Mouse (Mus musculus) monocyte, adult 5-6 weeks (primary cell): Measurements from ENCODE around the gene Dcbld1. TPM values are rescaled to one million over a fixed set of nuclear protein-coding genes. Genes with fewer than 3 reads are reported as not detected.

Source experiments
- ATAC-seq: fragments of 153-309, 156-312 bp; replicated peaks from 2 replicates; pipeline ENCODE4 v1.8.0; 2017; ENCODE audit warnings: mild to moderate bottlenecking; ENCODE audit not compliant: low TSS enrichment, insufficient number of reproducible peaks, severe bottlenecking, poor library complexity, low FRiP score
- total RNA-seq: library from RNA; stranded (forward); fragments of 200-1000, 200-491, 200-594 nt; gene quantifications from 3 replicates; pipeline ENCODE4 v1.2.3, GENCODE M21; 2017

Dcbld1 gene
- 0.19 to 0.32 TPM in 2 of 3 replicates, not detected in the other for total RNA-seq

DNA sequence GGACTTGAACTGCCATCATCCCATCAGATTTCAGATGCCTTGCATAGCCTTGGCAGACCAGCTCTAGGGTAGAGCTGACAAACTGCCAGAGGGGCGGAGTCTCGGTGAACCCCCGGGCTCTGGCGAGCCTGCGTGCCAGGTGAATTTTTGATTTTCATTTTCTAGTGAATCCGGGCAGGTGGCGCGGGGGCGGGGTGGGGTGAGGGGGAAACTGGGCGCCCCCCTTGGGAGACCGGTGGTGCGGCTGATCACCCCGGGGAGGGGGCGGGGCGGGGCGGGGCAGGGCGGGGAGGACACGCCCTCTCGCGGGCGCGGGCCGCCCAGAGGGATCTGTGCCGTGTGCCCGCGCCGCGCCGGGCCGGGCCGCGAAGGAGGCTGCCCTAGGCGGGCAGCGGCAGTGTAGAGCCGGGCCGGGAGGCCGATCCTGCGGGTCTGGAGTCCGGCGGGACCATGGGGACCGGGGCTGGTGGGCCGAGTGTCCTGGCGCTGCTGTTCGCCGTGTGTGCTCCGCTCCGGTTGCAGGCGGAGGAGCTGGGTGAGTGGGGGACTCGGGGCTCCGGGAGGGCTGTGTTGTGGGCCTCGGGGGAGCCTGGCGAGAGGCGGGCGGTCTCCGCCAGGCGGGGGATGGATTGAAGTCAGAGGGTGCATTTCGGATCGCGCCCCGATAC, at the start of gene Dcbld1:
Gene Dcbld1 (plus strand): TSS at position 319 of the 668 bp plus-strand sequence.
- no peak for ATAC-seq

DNA sequence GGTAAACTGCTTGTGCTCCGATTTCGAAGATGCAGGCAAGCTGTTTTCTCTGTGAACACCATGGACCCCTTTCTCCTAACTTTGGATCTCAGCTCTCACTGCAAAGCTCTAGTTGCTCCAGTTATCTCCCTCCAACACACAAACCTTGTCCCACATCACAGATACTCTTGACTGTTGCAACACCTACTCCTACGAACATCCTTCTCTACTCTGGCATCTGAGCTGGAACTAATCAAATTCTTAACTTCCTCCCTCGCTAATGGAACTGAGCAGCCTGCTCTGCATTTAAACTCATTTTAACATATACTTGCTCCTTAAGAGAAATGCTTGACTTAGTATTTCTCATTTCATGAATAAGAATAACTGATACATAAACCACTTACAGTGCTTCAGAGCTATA, 47.5 kb upstream of the Dcbld1 start:
- no peak for ATAC-seq

DNA sequence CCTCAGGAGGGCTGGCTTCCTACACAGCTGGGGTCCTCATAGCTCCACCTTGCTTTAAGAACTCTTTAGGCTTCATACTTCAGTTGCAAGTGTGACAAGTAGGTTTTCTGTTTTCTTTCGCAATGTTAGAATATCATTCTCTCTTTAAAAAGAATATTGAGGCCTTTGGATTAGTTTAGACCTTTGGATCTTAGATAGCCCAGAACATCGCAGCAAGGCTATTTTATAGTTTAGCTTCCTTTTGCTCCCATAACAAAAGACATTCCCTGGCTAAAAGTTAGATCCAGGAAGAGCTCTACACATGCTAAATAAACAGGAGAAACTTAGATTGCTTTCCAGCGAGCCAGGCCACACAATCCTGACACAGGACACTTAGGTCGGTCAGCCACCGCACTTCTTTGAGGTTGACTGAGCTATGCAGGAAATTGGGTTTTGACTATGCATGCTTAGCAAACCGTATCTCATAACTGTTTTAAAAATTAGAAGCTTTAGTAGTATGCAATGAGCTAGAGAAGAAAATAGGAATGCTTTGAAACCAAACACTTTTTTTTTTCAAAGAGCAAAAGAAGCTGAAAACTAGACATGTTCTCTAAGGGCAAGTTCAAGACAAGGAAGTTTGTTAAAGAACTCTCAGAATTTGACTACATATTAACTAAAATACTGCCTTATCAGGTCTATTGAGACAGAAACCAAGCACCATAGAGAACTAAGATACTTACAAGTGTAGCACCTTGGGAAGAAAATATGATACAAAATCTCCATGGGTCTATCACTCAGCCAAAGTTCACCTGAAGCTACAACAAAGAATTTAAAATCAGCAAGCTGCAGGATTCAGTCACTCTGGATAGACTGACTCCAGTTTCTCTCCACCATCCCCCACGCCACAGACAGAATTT, 38.2 kb upstream of the Dcbld1 start, which contains the start of gene Ros1:
Gene Ros1 (minus strand): TSS at position 288 of the 896 bp plus-strand sequence.
- ATAC-seq = no peak

DNA sequence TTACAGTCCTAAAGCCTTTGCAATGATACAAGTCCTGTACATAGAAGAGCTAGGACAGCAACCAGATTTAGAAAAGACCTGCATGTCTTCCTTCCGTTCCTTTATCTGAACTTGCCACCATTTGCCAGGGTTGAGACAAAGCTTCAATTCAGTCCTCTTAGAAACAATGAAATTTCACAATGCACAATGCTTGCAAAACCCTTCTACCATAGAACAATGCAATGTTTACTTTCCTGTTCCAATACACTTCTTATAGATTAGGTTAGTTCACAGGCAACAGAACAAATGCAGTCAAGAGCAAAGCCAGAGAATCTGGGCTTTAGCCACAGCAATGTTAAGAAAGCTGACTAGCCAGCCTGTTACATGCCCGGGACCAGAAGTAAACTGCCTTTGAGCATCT, 29.4 kb upstream of the Dcbld1 start:
- no peak for ATAC-seq

DNA sequence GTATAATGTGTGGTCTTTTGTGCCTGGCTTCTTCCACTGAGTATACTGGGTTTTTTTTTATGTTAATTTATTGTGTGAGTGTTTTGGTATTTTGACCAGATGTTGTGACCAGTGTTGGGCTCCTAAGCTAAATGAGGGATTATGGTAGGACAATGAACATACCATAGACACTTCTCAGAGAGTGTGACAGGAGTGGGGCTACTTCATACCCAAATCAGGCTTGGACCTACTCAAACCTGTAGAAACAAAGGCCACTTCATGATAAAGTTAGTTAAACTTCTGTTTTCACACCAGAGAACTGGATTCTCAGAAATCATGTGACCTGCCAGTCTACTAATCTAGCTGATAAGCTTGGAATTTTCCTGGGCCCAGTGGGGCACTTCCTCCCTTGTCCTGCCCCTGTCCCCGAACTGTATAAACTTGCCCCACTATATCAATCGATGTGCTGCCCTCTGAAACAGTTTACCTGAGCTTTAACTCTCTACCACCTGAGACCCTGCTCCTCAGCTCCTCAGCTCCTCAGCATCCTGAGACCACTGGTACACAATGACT, 18.1 kb upstream of the Dcbld1 start:
- ATAC-seq = no peak

DNA sequence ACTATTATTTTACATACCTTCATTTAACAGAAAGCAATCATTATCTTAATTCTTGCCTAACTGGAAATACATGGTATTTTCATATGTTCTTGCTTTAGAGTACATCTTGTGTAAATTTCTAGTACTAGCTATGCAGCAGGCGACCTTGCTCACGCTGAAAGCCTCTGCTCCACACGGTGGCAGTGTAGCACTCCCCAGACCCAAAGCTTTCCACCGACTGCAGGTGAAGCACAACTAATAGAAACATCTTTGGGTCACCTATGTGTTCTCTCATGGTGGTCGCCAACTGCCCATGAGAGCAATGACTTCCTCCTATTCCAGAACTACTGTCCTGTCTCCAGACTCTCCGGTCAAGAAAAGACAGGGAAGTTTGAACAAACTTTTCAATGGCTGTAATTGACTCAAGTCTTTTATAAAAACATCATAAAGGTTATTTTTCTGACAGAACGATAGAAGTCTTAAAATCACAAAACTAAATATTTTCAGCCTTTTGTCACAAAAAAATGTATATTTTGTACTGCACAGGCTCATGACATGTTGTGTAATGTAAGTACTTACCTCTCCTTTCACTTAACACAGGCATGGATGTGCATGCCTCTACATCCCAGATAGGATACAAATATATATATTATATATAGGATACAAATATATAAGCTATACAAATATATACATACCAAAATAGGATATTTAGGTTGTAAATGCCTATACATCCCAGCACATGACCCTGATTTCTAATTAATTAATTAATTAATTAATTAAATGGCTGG, 16.4 kb upstream of the Dcbld1 start:
- no peak for ATAC-seq

DNA sequence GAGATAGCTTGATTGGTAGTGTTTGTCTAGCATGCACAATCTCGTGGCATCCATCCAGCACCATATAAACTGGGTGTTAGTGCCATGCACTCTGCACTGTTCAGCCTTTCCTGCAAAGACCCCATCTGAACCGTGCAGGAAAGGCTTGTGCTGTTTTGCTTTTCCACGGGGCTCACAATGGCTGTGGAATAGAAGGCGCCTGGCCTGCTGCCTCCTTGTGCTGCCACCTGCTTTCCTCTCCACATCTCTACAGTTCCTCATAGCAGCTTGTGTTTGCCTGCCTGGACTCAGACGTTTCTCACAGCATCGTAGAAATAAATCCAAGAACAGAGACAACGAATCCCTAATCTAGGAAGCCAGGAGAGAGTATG, 15.9 kb upstream of the Dcbld1 start:
- ATAC-seq = no peak

DNA sequence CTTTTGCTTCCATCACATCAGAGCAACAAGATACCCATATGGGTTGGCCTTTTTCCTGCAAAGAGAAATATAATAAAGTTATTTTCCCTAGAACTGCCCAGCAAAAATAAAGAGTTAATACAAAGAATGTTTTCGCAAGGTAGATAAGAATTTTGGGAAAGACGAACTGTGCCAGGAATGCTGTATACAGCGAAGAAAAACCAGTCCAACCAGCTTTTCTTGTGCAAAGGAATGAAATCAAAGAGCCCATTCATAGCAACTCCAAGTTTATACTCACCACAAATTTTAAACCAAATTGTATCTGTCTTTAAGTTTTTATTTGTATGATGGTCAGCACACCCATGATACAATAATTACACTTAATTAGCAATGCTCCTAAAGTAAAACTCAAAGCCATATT, 13.8 kb upstream of the Dcbld1 start:
- no peak for ATAC-seq

DNA sequence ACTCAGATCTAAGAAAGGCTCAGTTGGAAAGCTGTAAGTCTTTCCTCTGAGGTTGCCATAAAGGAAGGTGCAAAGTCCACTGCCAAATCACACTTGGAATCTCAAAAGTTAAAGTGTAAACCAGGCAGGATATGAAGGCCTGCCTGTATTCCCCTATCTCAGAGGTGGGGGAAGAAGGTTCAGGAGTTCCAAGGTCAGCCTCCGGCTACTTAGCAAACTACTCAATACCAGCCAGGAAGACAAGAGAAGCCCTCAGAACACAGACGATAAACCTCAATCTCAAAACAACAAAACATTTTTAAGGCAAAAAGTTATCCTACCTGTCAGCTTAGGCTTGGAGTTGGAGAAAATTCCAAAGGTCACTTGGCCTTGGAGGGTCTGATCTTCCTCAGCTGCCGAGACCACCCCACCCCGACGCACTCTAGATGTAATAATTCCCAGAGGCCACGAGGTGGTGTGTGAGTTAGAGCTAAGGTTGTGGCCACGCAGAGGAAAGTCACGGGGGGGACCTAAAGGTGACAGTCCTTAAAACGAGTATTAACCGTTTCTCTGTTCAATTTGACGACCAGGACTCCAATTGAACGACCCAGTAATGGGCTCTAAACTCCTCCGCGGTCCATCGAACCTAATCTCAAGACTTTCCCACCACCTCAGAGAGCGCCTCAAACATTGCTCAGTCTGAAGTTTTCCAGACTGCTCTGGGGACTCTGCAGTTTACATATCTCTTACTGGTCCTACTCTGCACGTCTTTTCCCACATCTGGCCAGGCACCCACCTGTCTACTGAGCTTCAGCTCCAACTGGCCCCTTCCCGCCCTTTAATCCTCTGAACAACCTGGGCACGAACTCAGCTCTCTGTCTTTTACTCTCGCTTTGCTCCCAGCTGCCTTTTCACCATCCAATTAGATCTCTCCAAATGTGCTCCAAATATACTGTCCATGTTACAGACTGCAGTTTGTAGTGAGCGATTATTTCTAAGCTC, 933 bp upstream of the Dcbld1 start:
- no peak for ATAC-seq

DNA sequence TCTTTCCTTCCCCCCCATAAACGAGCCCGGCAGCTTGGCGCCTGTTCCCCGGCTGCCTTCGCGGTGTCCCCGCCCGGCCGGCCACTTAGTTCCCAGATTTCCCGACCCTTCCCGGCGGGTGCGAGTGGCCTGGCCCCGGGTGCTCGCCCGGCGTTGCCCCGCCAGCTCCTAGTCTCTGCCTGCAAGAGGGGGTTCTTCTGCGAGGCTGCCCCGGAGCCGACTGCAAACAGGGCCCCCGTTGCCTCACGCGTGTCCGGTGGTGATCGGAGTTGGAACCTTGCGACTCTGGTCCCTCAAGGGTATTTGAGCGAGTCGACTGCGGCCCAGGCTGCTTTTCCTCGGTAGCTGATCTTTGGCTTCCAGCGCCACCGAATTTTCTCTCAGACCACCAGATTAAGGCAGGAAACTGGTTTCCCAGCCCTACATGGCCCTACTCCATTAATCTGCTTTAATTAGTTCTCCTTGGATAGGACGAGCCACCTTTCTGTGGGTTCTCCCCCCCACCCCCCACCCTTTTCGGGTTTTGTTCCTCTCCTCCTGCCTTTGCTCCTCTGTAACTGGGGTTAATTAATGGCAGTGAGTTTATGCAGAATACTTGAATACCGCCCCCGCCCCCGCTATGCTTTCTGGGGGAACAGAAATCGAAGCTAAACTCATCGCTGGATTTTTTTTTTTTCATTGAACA, 692 bp downstream of the Dcbld1 start:
- ATAC-seq = no peak

DNA sequence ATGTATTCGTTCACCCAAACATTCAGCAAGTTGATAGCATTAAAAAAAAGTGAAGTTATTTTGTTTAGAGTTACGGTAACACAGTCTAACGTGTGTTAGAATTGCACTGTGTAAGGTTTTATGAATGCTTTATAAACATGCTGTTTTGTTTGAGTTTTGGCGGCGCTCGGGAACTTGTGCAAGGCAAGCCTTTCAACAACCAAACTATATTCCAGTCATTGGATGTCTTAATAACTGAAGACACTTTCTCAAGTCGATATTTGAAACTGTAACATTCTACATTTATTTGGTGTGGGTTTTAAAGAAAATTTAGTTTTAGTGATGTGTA, 1.2 kb downstream of the Dcbld1 start:
- ATAC-seq = no peak

DNA sequence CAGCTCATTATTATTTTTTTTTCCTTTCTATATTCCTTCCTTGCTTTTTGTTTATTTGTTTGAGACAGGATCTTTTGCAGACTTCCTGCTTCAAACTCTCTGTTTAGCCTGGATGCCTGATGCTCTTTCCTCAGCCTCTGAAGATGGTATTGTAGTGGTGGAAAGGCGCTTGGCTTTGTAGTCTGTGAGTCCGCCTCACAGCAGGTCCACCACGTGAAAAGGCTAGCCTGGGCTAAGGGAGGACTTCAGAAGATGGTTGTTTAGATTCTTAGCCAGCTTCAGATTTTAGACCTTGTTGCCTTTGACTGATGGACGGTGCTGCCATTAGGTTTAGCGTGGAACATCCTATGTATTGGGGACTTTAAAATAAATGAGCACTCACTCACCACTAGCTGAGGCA, 2.0 kb downstream of the Dcbld1 start:
- no peak for ATAC-seq

DNA sequence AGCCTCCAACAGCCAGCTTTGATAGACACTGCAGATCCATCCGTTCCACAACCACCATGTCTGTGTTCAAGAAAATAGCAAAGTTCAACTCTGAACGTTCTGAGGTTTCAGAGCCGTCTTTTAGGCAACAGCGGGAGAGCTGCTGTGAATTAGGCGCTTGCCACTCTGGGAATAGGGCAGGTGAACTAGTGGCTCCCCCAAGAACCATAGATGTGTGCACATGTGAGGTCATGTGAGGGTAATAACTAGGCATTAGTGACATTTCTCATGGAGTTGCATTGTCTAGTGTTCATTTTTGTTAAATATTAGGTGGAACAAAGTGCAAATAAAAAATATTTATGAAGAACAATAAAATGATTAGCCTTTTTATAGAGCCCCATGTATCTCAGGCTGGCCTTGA, 8.6 kb downstream of the Dcbld1 start:
- no peak for ATAC-seq

DNA sequence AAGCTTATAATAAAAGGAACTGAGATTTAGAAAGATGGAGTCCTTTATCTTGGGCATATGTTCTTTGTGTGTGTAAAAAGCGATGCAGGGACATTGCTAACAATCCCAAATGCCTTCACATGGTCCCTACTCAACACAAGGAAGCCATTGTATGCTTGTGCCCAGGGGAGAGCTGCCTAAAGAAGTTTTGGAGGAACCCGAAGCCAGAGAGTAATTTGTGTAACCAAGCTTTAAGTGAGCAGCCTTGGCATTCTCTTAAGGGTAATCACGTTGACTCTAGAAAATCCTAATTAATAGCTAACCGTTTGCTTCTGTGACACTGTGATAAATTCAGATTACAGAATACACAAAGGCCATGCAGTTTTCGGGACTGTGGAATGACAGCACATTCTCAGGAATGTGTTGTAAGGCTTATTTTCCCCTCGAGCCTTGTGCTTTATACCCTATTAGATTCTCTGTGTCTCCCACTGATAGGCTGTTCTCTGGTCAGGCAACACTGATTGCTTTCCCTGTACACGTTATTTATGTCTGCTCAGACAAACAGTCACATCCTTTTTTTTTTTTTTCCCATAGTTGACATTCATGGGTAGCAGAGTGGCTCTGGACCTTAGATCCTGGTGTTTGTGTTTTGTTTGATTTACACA, 9.4 kb downstream of the Dcbld1 start:
- ATAC-seq = no peak

DNA sequence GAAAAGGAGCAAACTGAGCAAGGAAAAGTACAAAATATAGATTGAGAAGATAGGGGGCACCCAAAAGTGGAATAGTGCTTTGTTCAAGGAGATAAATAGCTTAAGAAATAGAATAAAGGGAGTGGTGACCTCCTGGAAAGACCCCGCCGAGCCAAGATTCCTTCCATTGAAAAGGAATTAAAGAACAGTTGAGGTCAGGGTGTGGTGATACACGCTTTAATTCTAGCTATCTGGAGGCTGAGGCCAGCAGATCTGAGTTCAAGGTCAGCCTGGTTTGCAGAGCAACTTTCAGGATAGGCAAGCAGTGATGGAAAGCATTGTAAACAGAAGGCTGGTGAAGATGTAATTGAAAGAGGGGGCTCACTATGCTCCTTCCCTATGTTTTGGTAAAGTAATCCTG, 12.8 kb downstream of the Dcbld1 start:
- no peak for ATAC-seq

DNA sequence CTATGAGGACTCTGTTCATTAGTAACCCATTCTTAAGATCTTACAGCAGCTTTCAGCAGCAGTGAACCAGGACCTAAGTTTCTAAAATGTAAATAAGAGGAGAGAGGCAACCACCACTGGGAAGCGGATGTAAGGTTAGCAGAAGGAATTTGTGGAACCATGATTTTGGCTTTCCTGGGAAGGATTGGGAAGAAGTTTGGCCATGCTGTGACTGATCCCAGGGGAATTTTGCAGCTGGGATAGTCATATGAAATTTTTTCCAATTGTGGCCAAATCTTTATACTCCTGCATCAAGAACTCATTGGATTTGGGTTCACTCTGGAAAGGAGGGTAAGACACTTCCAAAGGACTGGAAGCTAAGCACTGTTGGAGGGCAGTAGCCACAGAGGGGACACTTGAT, 18.8 kb downstream of the Dcbld1 start:
- ATAC-seq = no peak

DNA sequence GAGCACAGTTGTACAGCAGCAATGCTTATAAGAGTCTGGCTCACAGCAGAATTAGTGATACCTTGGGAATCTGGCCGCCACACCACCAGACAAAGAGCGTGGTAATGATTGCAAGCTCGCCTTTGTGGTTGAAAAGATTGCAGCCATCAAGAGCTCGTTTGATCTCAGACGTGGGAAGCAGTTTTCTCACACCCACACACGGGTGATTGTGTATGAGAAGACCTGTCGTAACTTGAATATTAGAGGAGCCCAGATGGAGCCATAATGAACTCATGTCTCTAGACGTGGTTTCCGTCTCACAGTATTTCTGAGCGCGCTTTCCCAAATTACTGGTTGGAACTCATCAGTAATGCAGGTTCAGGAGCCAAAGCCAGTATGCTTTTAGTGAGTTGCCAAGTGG, 20.0 kb downstream of the Dcbld1 start:
- ATAC-seq = no peak
